In the genomic region with DNA sequence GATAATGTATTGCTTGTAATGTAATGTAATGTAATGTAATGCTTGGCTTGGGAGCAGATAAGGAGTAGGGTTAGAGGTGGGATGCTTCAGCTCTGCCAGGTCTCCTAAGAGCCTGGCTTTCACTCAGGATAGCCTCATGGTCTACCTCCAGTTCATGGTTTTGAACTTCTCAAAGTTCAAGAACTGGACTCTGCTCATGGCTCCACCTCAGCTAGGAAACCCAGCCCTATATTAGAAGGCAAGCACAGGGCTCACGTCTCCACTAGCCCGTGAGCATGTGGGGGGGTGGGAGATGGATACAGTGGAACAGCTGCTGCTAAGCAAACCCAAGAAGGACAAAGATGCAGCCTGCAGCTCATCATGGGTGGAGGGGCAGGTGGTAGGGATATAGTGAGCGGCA, we compare ENCODE assay signal across 14 mouse cellular contexts.
"Had no signal": no experiment of that assay in that cellular context is flagged by ENCODE, and none has a peak within 500 bp of the region (broad histone marks: within the 10 kb centered on the region; RNA-seq: fewer than 3 reads in every experiment).

No protein-coding gene starts in this region.

- H3K4me1 ChIP-seq: midbrain, embryonic 12.5 days had no signal

- ATAC-seq: midbrain, embryonic 16.5 days had no signal

- H3K4me2 ChIP-seq: lung, embryonic 14.5 days; midbrain, embryonic 12.5 days had no signal

- H3K4me3 ChIP-seq: midbrain, embryonic 10.5 days; midbrain, embryonic 12.5 days had no signal

- H3K9ac ChIP-seq: lung, embryonic 14.5 days; midbrain, embryonic 12.5 days had no signal

- H3K27ac ChIP-seq: midbrain, embryonic 10.5 days; midbrain, embryonic 12.5 days had no signal

- DNase-seq: lung, adult 18-20 months; lung, embryonic 14.5 days; lung, postnatal 10 days; lung, postnatal 4 days; retina, postnatal 1 day; right cerebral cortex, adult 18-20 months; right cerebral cortex, postnatal 4 days; spleen, adult 18-20 months; thymus, adult 18-20 months; thymus, postnatal 14 days; thymus, postnatal 36 days had no signal

- H3K9me3 ChIP-seq: midbrain, embryonic 10.5 days; midbrain, embryonic 12.5 days had no signal

- H3K36me3 ChIP-seq: midbrain, embryonic 10.5 days; midbrain, embryonic 12.5 days had no signal

- H3K27me3 ChIP-seq: midbrain, embryonic 12.5 days had no signal
